Mouse (Mus musculus): Measurements from ENCODE around the gene Smcr8. TPM values are rescaled to one million over a fixed set of nuclear protein-coding genes. Genes with fewer than 3 reads are reported as not detected.

Gene Smcr8
- polyA plus RNA-seq, 1 experiment from 2014 or later: 5.9 TPM

- WGBS: 83% methylated on average over 3 of the region's 3 CpGs
- no peak for ATAC-seq
- H3K27me3 ChIP-seq (replicated peaks; ENCODE audit: control insufficient read depth, insufficient read depth, low read length): no peaks in the 10 kb centered on the region
- H3K9me3 ChIP-seq (ENCODE audit: control insufficient read depth, low read length): no peaks in the 10 kb centered on the region
- H3K4me2 ChIP-seq (ENCODE audit: low read depth, low read length): no peak overlapping the region
- H3K36me3 ChIP-seq (ENCODE audit: control insufficient read depth, insufficient read depth, low read length): peaks cover 11% of the 10 kb centered on the region; the same call in 1 of the 2 replicates
- no peak overlapping the region for H3K27ac ChIP-seq (ENCODE audit: low read length)
- H3K4me1 ChIP-seq (ENCODE audit: control insufficient read depth, insufficient read depth, low read length): no peaks in the 10 kb centered on the region
- H3K9ac ChIP-seq (ENCODE audit: low read depth, low read length): no peak overlapping the region
- H3K4me3 ChIP-seq (ENCODE audit: low read length): no peak overlapping the region
Measured at GRCm38 (mm10) chr11:60740321-60740720, 37.0 kb upstream of the Smcr8 start.

GRCm38 (mm10) chr11:60755570-60755969 lies 21.8 kb upstream of the Smcr8 start:
- no peak overlapping the region for H3K27ac ChIP-seq (ENCODE audit: low read length)
- no peaks in the 10 kb centered on the region for H3K9me3 ChIP-seq (ENCODE audit: control insufficient read depth, low read length)
- 88% methylated on average over 7 of the region's 7 CpGs for WGBS
- no peak for ATAC-seq
- H3K9ac ChIP-seq (ENCODE audit: low read depth, low read length): no peak overlapping the region
- no peak overlapping the region for H3K4me2 ChIP-seq (ENCODE audit: low read depth, low read length)
- no peaks in the 10 kb centered on the region for H3K4me1 ChIP-seq (ENCODE audit: control insufficient read depth, insufficient read depth, low read length)
- no peak overlapping the region for H3K4me3 ChIP-seq (ENCODE audit: low read length)
- peaks cover 20% of the 10 kb centered on the region for H3K36me3 ChIP-seq (ENCODE audit: control insufficient read depth, insufficient read depth, low read length)
- no peaks in the 10 kb centered on the region for H3K27me3 ChIP-seq (replicated peaks; ENCODE audit: control insufficient read depth, insufficient read depth, low read length)

GRCm38 (mm10) chr11:60761681-60762080 lies 15.6 kb upstream of the Smcr8 start:
- no peaks in the 10 kb centered on the region for H3K9me3 ChIP-seq (ENCODE audit: control insufficient read depth, low read length)
- H3K9ac ChIP-seq (ENCODE audit: low read depth, low read length): no peak overlapping the region
- WGBS: 89% methylated on average over 3 of the region's 3 CpGs
- no peaks in the 10 kb centered on the region for H3K4me1 ChIP-seq (ENCODE audit: control insufficient read depth, insufficient read depth, low read length)
- H3K27ac ChIP-seq (ENCODE audit: low read length): no peak overlapping the region
- H3K36me3 ChIP-seq (ENCODE audit: control insufficient read depth, insufficient read depth, low read length): peaks cover 10% of the 10 kb centered on the region; the same call in 1 of the 2 replicates
- no peak for ATAC-seq
- no peak overlapping the region for H3K4me2 ChIP-seq (ENCODE audit: low read depth, low read length)
- no peaks in the 10 kb centered on the region for H3K27me3 ChIP-seq (replicated peaks; ENCODE audit: control insufficient read depth, insufficient read depth, low read length)
- H3K4me3 ChIP-seq (ENCODE audit: low read length): no peak overlapping the region

- no peaks in the 10 kb centered on the region for H3K27me3 ChIP-seq (replicated peaks; ENCODE audit: control insufficient read depth, insufficient read depth, low read length)
- H3K27ac ChIP-seq (ENCODE audit: low read length): no peak overlapping the region
- no peak for ATAC-seq
- no peaks in the 10 kb centered on the region; the same call in 1 of the 2 replicates for H3K4me1 ChIP-seq (ENCODE audit: control insufficient read depth, insufficient read depth, low read length)
- H3K36me3 ChIP-seq (ENCODE audit: control insufficient read depth, insufficient read depth, low read length): no peaks in the 10 kb centered on the region
- no peaks in the 10 kb centered on the region for H3K9me3 ChIP-seq (ENCODE audit: control insufficient read depth, low read length)
- no peak overlapping the region for H3K9ac ChIP-seq (ENCODE audit: low read depth, low read length)
- no peak overlapping the region for H3K4me3 ChIP-seq (ENCODE audit: low read length)
- no peak overlapping the region for H3K4me2 ChIP-seq (ENCODE audit: low read depth, low read length)
- 82% methylated on average over 4 of the region's 4 CpGs for WGBS
Measured at GRCm38 (mm10) chr11:60766969-60767368, 10.4 kb upstream of the Smcr8 start.

GRCm38 (mm10) chr11:60769322-60769721 lies 8.0 kb upstream of the Smcr8 start:
- Histone ChIP-seq H3K27ac (ENCODE audit: low read length) (no peak overlapping the region), H3K4me3 (ENCODE audit: low read length) (no peak overlapping the region), H3K9me3 (ENCODE audit: control insufficient read depth, low read length) (no peaks in the 10 kb centered on the region), H3K4me2 (ENCODE audit: low read depth, low read length) (no peak overlapping the region), H3K36me3 (ENCODE audit: control insufficient read depth, insufficient read depth, low read length) (no peaks in the 10 kb centered on the region), H3K27me3 (replicated peaks; ENCODE audit: control insufficient read depth, insufficient read depth, low read length) (no peaks in the 10 kb centered on the region), H3K4me1 (ENCODE audit: control insufficient read depth, insufficient read depth, low read length) (no peaks in the 10 kb centered on the region; the same call in 1 of the 2 replicates), H3K9ac (ENCODE audit: low read depth, low read length) (no peak overlapping the region)
- WGBS: 81% methylated on average over 2 of the region's 2 CpGs
- no peak for ATAC-seq

GRCm38 (mm10) chr11:60770776-60771175 lies 6.5 kb upstream of the Smcr8 start:
- no peaks in the 10 kb centered on the region for H3K36me3 ChIP-seq (ENCODE audit: control insufficient read depth, insufficient read depth, low read length)
- H3K27me3 ChIP-seq (replicated peaks; ENCODE audit: control insufficient read depth, insufficient read depth, low read length): no peaks in the 10 kb centered on the region
- no peak overlapping the region for H3K27ac ChIP-seq (ENCODE audit: low read length)
- no peak for ATAC-seq
- H3K9ac ChIP-seq (ENCODE audit: low read depth, low read length): no peak overlapping the region
- no peaks in the 10 kb centered on the region for H3K9me3 ChIP-seq (ENCODE audit: control insufficient read depth, low read length)
- H3K4me1 ChIP-seq (ENCODE audit: control insufficient read depth, insufficient read depth, low read length): peaks cover 10% of the 10 kb centered on the region
- H3K4me2 ChIP-seq (ENCODE audit: low read depth, low read length): no peak overlapping the region
- no peak overlapping the region for H3K4me3 ChIP-seq (ENCODE audit: low read length)
- 89% methylated on average over 3 of the region's 3 CpGs for WGBS

- Histone ChIP-seq H3K4me3 (ENCODE audit: low read length) (no peak overlapping the region), H3K9me3 (ENCODE audit: control insufficient read depth, low read length) (no peaks in the 10 kb centered on the region), H3K36me3 (ENCODE audit: control insufficient read depth, insufficient read depth, low read length) (no peaks in the 10 kb centered on the region), H3K4me2 (ENCODE audit: low read depth, low read length) (no peak overlapping the region), H3K27ac (ENCODE audit: low read length) (no peak overlapping the region), H3K9ac (ENCODE audit: low read depth, low read length) (no peak overlapping the region), H3K27me3 (replicated peaks; ENCODE audit: control insufficient read depth, insufficient read depth, low read length) (no peaks in the 10 kb centered on the region), H3K4me1 (ENCODE audit: control insufficient read depth, insufficient read depth, low read length) (peaks cover 15% of the 10 kb centered on the region)
- no peak for ATAC-seq
- 83% methylated on average over 4 of the region's 4 CpGs for WGBS
Measured at GRCm38 (mm10) chr11:60772161-60772560, 5.2 kb upstream of the Smcr8 start.

GRCm38 (mm10) chr11:60774158-60774689 lies 3.1 kb upstream of the Smcr8 start:
- Histone ChIP-seq H3K9ac (ENCODE audit: low read depth, low read length) (no peak overlapping the region), H3K9me3 (ENCODE audit: control insufficient read depth, low read length) (no peaks in the 10 kb centered on the region), H3K4me3 (ENCODE audit: low read length) (no peak overlapping the region), H3K4me2 (ENCODE audit: low read depth, low read length) (no peak overlapping the region), H3K36me3 (ENCODE audit: control insufficient read depth, insufficient read depth, low read length) (no peaks in the 10 kb centered on the region), H3K27me3 (replicated peaks; ENCODE audit: control insufficient read depth, insufficient read depth, low read length) (no peaks in the 10 kb centered on the region), H3K27ac (ENCODE audit: low read length) (no peak overlapping the region), H3K4me1 (ENCODE audit: control insufficient read depth, insufficient read depth, low read length) (peaks cover 28% of the 10 kb centered on the region)
- 91% methylated on average over 3 of the region's 3 CpGs for WGBS
- no peak for ATAC-seq

- Histone ChIP-seq H3K4me3 (ENCODE audit: low read length) (no peak overlapping the region), H3K4me2 (ENCODE audit: low read depth, low read length) (peak overlapping the region; percentile 53; the same call in 1 of the 2 replicates), H3K9ac (ENCODE audit: low read depth, low read length) (no peak overlapping the region), H3K9me3 (ENCODE audit: control insufficient read depth, low read length) (no peaks in the 10 kb centered on the region), H3K4me1 (ENCODE audit: control insufficient read depth, insufficient read depth, low read length) (peaks cover 35% of the 10 kb centered on the region), H3K36me3 (ENCODE audit: control insufficient read depth, insufficient read depth, low read length) (no peaks in the 10 kb centered on the region), H3K27ac (ENCODE audit: low read length) (no peak overlapping the region), H3K27me3 (replicated peaks; ENCODE audit: control insufficient read depth, insufficient read depth, low read length) (no peaks in the 10 kb centered on the region)
- no peak for ATAC-seq
- WGBS: 63% methylated on average over 1 of the region's 1 CpGs
Measured at GRCm38 (mm10) chr11:60774841-60775240, 2.5 kb upstream of the Smcr8 start.

- Histone ChIP-seq H3K36me3 (ENCODE audit: control insufficient read depth, insufficient read depth, low read length) (no peaks in the 10 kb centered on the region), H3K4me2 (ENCODE audit: low read depth, low read length) (peak overlapping the region; percentile 53), H3K9ac (ENCODE audit: low read depth, low read length) (peak overlapping the region; percentile 83), H3K4me3 (ENCODE audit: low read length) (peak overlapping the region; percentile 75), H3K27ac (ENCODE audit: low read length) (no peak overlapping the region), H3K4me1 (ENCODE audit: control insufficient read depth, insufficient read depth, low read length) (peaks cover 42% of the 10 kb centered on the region), H3K9me3 (ENCODE audit: control insufficient read depth, low read length) (no peaks in the 10 kb centered on the region), H3K27me3 (replicated peaks; ENCODE audit: control insufficient read depth, insufficient read depth, low read length) (no peaks in the 10 kb centered on the region)
- no peak for ATAC-seq
- WGBS: 49% methylated on average over 6 of the region's 6 CpGs
Measured at GRCm38 (mm10) chr11:60775578-60775977, 1.7 kb upstream of the Smcr8 start.
